Mouse (Mus musculus) layer of hippocampus, postnatal 25 days (tissue): ENCODE data around the gene Susd1. TPM values are rescaled to one million over a fixed set of nuclear protein-coding genes. Genes with fewer than 3 reads are reported as not detected.
"Not testable (repeated sequence)": the region's sequence is repeated elsewhere in the genome, so short reads cannot be mapped to it uniquely, and the experiment has no call there.

Source experiments
- DNase-seq, 2 experiments: peaks; one replicate each; pipeline ENCODE4 v3.0.0; 2022; ENCODE audit warnings: mixed read lengths in 2 of 2, low spot score in 1 of 2; ENCODE audit errors: extremely low spot score in 1 of 2
- total RNA-seq, 2 experiments: library from RNA; stranded (reverse); gene quantifications; 2 replicates each; pipeline ENCODE4 v1.2.3; 2021

The Susd1 gene
- total RNA-seq, 2 experiments from 2014 or later, result 6.6 to 11.6 TPM

- no peak for DNase-seq
These were observed 143.3 kb downstream of the Susd1 start for GRCm38 (mm10) chr4:59295127-59295526.

- no peak for DNase-seq
These were observed 143.8 kb downstream of the Susd1 start for GRCm38 (mm10) chr4:59294661-59295060.

GRCm38 (mm10) chr4:59291914-59292718, 146.3 kb downstream of the Susd1 start:
- DNase-seq, result no peak

- DNase-seq, result no peak
These were observed 147.4 kb downstream of the Susd1 start for GRCm38 (mm10) chr4:59290972-59291576.

- DNase-seq, result no peak
These were observed 151.3 kb downstream of the Susd1 start for GRCm38 (mm10) chr4:59287103-59287502.

GRCm38 (mm10) chr4:59286351-59286750, 152.1 kb downstream of the Susd1 start:
- not testable (repeated sequence) for DNase-seq

GRCm38 (mm10) chr4:59282699-59283487, 155.5 kb downstream of the Susd1 start:
- DNase-seq, result no peak

GRCm38 (mm10) chr4:59282137-59282536, 156.3 kb downstream of the Susd1 start:
- DNase-seq, result no peak

GRCm38 (mm10) chr4:59280876-59281275, 157.6 kb downstream of the Susd1 start:
- no peak for DNase-seq

- no peak for DNase-seq
These were observed 159.3 kb downstream of the Susd1 start for GRCm38 (mm10) chr4:59279111-59279510.

- DNase-seq, result no peak
These were observed 160.0 kb downstream of the Susd1 start for GRCm38 (mm10) chr4:59278410-59278809.

GRCm38 (mm10) chr4:59277958-59278357, 160.5 kb downstream of the Susd1 start:
- no peak for DNase-seq

- no peak for DNase-seq
These were observed 162.5 kb downstream of the Susd1 start for GRCm38 (mm10) chr4:59275956-59276355.

- DNase-seq, result no peak
These were observed 162.9 kb downstream of the Susd1 start for GRCm38 (mm10) chr4:59275494-59275893.

- DNase-seq, result no peak
These were observed 164.3 kb downstream of the Susd1 start for GRCm38 (mm10) chr4:59274136-59274535.

- DNase-seq, result no peak
These were observed 165.1 kb downstream of the Susd1 start for GRCm38 (mm10) chr4:59273342-59273741.

GRCm38 (mm10) chr4:59265631-59266030, 172.8 kb downstream of the Susd1 start:
- no peak for DNase-seq

GRCm38 (mm10) chr4:59265182-59265581, 173.3 kb downstream of the Susd1 start:
- DNase-seq, result no peak
